Mouse (Mus musculus) right cerebral cortex, postnatal 4 days (tissue): ENCODE results near the gene Fh1.

Experiments used
- DNase-seq: peaks from one replicate; pipeline ENCODE4 v3.0.0-alpha.2; 2022

Fh1 gene

GRCm38 (mm10) chr1:175625257-175625879, at the start of gene Fh1:
Gene Fh1, minus strand, starts transcription at chr1:175625635.
- DNase-seq = peak; percentile 88

GRCm38 (mm10) chr1:175675116-175675515, 49.7 kb upstream of the Fh1 start:
- DNase-seq = no peak

GRCm38 (mm10) chr1:175673563-175674325, 48.3 kb upstream of the Fh1 start:
- DNase-seq = no peak

- DNase-seq = no peak
Measured at GRCm38 (mm10) chr1:175671626-175672025, 46.2 kb upstream of the Fh1 start.

- DNase-seq = no peak
Measured at GRCm38 (mm10) chr1:175670042-175670441, 44.6 kb upstream of the Fh1 start.

DNA sequence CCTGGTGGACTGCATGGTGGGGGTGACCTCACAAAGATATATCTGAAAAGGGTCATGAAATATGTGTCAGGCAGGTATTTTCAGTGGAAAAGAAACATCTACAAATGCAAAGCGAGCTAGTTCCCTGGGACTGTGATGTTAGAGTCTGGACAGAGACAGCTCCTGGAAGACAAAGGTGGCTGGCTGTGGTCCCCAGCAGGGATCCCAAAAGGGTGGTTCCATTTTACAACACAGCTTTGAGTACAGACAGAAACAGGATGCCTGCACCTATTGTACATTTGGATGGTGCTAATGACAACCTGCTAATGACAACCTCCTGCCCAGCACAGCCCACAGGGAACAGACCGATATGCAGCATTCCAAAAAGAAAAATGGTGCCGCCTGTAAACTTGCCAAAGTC, 44.0 kb upstream of the Fh1 start:
- no peak for DNase-seq

- DNase-seq = no peak
Measured at GRCm38 (mm10) chr1:175668666-175669405, 43.4 kb upstream of the Fh1 start.

GRCm38 (mm10) chr1:175659900-175660299, 34.5 kb upstream of the Fh1 start:
- DNase-seq = no peak

- DNase-seq = no peak
Measured at GRCm38 (mm10) chr1:175648615-175649014, 23.2 kb upstream of the Fh1 start.

GRCm38 (mm10) chr1:175646952-175647351, 21.5 kb upstream of the Fh1 start:
- DNase-seq = no peak

- DNase-seq = no peak
Measured at GRCm38 (mm10) chr1:175643496-175644265, 18.2 kb upstream of the Fh1 start.

- no peak for DNase-seq
Measured at GRCm38 (mm10) chr1:175640435-175641150, 15.2 kb upstream of the Fh1 start.

DNA sequence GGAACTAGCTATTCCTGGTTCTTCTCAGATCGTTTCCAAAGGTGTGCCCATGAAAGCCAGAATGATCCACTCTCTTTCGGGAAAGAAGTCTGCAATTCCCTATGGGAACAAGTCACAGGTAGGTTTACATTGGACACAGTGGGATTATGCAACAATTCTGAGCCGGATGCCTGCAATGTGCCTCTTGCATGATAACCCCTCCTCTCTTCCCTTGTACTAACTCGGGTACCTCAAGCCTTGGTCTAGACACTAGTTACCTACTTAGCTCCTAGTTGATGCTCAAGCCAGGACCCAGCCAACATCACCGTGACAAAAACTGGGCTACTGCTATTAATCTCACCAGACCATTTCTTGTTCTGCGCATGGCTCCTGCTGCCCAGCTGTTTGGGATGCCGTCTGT, 13.6 kb upstream of the Fh1 start:
- DNase-seq = no peak

- DNase-seq = no peak
Measured at GRCm38 (mm10) chr1:175637677-175638076, 12.2 kb upstream of the Fh1 start.

- no peak for DNase-seq
Measured at GRCm38 (mm10) chr1:175632470-175632869, 7.0 kb upstream of the Fh1 start.

DNA sequence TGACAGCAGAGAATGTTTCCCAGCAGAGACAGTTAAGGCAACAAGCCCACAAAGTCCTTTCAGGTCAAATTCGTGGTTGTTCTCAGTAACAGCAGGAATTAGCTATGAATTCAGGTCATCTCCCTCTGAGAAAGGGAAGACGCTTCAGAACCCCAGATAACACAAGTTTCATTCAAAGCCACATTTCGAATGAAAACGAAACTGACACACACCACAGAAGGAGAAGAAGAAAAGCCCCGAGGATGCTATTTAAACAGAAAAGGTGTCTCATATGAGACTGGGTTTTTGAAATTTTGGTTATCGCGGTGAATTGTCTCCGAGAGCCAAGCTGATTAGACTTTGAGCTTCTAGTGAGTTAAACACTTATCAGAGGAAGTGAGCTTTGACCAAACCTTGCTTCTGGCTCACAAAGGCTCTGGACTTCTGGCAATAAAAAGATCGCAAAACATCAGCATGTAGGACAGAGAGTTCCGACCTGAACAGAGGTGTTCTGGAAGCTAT, 6.3 kb upstream of the Fh1 start:
- DNase-seq = no peak

DNA sequence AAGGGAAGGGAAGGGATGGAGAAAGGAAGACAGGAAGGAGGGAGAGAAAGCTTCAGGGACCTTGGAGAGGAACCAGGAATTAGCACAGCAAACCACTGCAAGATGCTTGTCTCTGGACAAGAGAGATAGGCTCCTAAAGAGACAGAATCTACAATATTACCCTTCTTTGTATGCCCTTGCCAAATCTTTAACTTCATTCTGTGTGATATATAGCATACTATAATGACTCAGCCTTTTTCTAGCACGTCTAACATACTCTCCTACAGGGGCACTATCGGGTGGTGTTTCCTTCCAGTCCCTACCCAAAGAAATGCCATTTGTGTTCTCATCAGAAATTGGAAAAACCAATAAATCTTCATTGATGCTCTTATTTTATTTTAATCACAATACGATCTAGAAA, 5.6 kb upstream of the Fh1 start:
- no peak for DNase-seq

GRCm38 (mm10) chr1:175630345-175630744, 4.9 kb upstream of the Fh1 start:
- DNase-seq = no peak

DNA sequence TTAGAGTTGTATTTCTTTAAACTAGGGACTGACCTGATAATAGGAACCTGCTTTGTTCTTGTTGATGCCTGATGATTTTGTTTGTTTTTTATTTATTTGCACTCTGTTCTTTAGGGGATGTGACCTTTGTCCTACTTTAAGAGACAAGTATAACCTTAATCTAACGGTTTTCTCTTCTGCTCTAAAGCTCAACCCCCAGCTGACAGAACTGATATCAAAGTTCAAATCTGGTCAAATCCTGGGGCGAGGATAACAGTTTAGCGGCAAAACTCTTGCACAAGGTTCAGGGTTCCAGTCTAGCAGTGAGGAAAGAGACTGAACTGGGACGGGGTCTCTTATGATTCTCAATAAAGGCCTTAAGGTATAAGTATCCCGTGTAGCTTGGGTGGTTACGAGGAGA, 3.8 kb upstream of the Fh1 start:
- no peak for DNase-seq

- DNase-seq = no peak
Measured at GRCm38 (mm10) chr1:175625990-175626692, 706 bp upstream of the Fh1 start.

- DNase-seq = no peak
Measured at GRCm38 (mm10) chr1:175623656-175624055, 1.8 kb downstream of the Fh1 start.
